Mouse (Mus musculus): Measurements from ENCODE around the gene Wnt8b. TPM values are rescaled to one million over a fixed set of nuclear protein-coding genes. Genes with fewer than 3 reads are reported as not detected.
"Not testable (repeated sequence)": the region's sequence is repeated elsewhere in the genome, so short reads cannot be mapped to it uniquely, and the experiment has no call there.

Wnt8b gene
- not detected for total RNA-seq (2021)
- long read RNA-seq, experiment 1, result 0 reads
- long read RNA-seq, experiment 2, result 0 reads

DNA sequence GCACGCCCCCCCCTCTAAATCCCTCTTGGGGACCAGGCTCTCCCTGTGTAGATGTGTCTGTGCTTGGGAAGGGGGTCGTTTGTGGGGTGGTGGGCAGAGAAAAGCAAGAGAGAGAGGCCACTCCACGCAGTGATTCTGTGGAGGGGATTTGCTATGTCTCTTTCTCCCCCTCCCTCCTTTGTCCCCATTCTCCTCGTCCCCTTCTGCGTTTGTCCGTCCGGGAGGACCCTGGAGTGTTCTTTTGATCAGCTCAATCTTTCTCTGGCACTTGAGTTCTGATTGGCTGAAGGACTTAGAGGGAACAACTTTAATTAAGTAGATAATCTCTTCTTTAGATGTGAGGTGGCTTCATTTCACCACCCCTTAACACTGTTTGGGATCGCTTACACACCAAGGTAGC lies at the start of gene Wnt8b:
Wnt8b (plus strand) TSS at position 345 of the 400 bp plus-strand sequence.
- DNase-seq (ENCODE audit: low spot score), result no peak

DNA sequence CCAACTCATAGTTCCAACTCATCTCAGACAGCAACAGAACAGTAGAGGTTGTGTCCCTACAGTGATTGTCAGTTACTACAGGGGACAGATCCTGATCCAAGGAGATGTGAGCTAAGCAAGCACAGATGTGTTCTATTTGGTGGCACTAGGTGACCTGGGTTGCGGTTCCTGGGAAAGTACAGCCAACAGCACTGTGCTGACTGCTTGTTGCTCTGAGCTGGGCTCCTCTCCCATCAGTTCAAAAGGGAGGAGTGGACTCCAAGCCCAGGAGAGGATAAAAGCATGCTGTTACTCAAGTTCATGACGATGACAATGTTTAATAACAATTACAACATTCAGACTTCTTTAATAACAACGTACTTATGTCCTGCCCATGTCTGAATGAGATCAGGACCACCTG lies 47.5 kb upstream of the Wnt8b start:
- DNase-seq (ENCODE audit: low spot score), result no peak

DNA sequence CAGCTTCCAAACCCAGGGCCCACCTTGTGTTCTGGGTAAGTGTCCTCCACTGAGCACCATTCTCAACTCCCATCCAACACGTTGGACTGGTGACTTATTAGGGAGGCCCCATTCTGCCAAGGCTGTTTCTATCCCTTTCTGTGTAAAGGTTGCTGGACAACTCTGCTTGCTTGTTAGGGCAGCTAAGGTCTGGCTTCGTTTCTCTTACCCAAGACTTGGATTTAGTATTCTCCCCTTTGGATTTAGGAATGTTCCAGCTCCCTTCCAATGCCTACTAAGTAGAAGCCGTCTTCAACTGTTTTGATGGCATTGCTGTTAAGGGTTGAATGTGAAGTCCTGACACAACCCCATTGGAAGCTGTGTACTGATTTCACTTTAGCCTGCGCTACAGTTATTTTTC lies 45.3 kb upstream of the Wnt8b start:
- DNase-seq (ENCODE audit: low spot score), result no peak

DNA sequence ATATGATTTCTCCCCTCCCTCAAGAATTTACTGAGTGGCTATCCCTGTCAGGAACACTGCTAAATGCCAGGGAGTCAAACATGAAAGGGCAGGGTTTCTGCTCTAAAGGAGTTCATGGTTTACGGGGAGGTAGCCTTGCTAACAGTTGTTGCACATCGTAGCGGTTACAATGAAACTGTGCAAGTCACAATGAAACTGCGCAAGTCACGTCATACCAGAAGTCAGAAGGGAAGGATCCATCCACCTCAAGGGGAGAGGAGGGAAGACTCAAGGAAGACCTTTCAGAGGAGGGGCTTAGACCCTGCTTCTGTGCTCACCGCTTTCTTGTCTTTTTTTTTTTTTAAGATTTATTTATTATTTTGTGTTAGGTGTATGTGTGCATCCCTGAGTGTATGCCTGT lies 38.4 kb upstream of the Wnt8b start:
- DNase-seq (ENCODE audit: low spot score), result peak; percentile 16

DNA sequence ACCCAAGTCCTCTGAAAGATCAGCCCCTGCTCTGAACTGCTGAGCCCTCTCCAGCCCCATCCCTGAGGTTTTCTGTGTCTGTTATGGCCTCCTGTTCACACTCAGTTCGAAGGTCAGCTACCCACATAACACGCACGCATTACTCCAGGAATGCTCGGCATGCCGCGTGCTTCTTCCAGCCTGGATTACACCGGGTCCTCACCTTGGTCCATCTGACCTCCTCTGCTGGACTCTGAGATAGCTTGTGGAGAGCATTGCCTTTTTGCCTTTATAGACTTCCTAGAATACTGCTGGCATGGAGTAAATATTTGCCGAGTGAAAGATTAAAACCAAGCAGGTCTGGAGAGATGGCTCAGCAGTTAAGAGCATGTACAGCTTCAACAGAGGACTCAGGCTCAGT lies 37.9 kb upstream of the Wnt8b start:
- no peak for DNase-seq (ENCODE audit: low spot score)

DNA sequence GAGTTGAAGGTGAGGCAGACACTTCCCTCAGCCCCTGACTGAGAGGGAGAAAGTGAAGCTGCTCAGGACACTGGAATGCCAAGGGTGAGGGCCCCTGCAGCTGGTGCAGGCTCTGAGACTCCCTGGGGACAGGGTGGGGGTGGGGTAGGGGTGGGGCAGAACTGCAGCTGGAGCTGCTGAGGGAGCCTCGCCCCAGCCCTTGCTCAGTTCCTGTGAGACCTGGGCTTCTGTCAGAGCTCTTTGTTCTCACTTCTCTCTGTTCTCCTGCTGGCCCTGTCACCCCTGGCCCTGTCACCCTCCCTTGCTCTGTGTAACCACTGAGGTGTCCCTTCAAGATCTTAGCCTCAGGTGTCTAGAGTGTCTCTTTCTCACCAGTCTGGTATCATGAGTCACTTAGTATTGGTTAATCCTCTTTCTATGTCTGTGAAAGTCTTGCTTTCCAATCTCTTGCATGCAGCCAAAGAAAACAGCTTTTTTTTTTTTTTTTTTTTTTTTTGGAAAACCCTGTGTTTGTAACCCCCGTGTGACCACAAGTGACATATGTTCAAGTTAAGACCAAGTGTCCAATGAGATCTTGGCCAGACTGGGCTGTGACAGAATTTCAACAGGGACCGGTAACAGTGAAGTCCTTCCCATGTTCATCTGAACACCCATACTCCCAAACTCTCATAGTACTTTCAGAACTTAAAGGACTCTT lies 35.8 kb upstream of the Wnt8b start:
- no peak for DNase-seq (ENCODE audit: low spot score)

DNA sequence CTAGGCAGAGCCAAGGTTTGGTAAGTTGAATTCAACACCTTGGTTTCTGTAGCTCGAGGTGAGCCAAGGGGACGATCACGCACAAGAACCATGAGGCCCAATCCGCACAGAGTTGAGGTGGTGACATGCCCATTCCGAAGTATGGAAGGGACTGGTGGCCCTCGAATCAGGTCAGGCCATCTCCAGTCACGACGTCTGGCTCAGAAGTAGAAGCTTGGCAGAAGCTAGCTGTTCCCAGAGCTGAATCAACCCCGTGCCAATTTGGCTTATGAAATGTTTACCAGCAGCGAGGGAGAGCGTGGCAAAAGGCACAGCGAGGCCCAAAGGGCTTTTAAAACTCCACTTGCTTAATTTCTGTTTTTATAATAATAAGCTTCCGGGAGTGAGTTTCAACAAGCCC lies 34.6 kb upstream of the Wnt8b start:
- DNase-seq (ENCODE audit: low spot score), result peak; percentile 85

DNA sequence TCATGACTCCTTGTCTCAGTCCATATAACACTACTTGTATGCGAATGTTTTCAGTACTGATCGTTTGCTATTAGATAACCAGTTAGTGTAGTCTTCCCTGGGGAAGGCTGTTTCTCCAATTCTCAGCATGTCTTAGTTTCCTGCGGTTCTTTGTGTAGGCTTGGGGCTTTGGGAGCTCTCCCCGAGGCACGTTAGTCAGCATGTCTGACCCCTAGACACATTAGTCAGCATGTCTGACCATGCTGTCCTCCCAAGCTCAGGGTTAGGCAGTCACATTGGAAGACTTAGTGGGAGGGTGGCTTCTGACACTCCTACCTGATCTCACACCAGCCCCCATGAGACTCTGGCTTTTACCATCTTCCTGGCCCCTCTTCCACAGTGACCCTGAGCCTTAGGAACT lies 32.8 kb upstream of the Wnt8b start:
- DNase-seq (ENCODE audit: low spot score), result no peak

DNA sequence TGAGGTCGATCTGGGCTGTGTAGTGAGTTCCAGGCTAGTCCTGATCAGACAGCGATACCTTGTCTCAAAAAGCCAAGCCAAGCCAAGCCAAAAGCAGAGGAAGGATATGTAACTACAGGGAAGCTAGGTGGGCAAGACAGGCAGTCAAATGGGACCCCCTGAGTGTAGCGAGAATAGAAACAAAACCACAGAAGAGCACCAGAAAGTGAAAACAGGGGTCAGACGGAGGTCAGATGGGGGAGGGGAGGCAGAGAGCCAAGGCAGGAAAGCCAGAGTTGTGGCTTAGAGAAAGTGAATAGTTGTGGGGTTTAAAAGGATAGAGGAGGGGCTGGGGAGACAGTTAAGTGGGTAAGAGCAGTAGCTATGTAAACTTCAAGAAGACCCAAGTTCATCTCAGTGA lies 31.8 kb upstream of the Wnt8b start:
- DNase-seq (ENCODE audit: low spot score), result no peak

DNA sequence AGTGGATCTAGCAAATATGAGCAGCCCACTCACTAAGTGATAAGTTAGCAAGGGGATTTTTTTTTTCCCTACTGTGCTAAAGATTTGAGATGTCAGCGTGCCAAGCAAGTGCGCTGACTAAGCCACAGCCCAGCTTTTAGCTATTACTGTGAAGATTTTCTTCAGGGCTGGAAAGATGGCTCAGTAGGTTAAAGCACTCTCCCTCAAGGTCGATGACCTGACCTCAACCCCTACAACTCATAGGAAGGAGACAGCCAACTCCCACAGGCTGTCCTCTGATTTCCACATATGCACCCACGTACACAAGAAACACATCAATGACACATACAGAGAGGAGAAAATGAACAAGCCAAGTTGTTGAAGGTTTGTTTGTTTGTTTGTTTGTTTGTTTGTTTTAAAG lies 31.1 kb upstream of the Wnt8b start:
- DNase-seq (ENCODE audit: low spot score), result no peak

DNA sequence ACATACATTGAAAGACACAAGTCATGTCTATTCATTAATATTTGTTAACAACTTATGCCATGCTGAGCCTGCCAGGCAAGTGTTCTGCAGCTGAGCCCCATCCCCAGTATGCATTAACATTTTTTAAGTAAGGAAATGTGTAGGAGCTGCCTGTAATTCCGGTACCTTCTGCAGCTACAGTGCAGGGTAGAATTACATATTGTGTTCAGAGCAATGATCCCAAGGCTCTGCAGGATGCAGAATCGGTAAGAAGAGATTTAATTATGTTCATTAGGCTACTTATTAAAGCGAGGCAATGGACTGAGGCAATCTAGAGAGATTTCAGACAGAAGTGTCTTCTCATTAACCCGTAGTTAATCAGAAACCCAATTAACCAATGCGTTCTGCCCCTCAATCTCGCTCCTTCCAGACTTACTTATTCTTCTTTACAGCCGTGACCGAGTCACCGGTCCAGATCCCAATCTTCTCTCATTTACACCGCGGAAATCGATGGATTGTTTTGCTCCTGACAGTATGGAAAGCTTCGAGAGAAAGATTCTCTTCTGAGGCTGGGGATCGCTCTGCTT lies 27.2 kb upstream of the Wnt8b start:
- not testable (repeated sequence) for DNase-seq (ENCODE audit: low spot score)

DNA sequence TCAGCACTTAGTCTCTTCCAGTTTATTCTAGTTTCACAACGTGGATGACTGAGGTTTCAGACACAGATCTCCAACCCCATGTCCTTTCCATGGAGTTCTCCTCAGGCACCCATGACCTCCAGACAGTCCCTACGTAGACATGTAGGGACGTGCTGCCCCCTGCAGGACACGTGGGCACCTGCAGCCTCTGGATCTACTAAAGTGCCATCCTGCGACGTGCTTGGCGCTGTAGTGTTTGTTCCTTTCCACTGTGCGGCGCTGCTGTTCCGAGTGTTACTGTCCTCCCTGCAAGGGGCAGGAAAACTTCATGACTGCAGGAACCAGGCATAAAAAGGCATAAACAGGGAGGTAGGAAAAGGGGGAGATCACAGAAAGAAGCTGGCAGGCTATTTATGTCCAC lies 19.1 kb upstream of the Wnt8b start:
- DNase-seq (ENCODE audit: low spot score), result peak; percentile 92

DNA sequence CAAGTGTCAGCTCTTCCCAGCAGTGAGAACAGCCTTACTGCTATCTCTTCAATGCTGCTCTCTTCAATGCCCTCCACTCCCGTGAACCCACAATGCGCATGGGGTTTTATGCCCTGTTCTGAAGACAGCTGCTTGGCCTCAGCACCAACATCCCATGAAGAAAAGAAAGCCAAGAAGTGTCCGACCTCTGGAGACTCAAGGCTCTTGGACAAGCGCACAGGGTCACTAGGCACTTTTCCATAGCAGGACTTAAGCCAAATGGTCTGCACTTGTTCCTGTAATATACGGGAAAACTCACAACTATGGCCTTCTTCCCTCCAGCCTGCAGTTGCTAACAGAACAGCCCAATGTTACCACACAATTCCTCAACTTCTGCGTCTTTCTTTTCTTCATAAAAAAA lies 18.0 kb upstream of the Wnt8b start:
- peak; percentile 29 for DNase-seq (ENCODE audit: low spot score)

DNA sequence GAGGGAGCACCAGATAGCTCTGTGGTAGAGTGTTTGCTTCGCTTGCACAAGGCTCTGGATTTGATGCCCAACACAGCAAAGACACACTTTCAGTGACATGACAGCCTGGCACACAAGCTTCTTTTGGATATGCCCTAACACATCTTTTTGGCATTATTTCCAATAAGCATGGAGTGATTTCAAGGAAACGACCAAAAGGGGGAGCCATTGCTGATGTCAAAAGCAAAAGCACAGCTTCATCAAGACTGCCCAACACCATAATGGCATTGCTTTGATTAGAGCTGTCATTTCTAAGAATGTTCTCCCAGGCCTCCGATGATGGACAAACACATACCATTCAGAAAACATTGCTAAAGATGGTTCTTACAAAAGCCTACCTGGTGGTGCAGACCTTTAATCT lies 16.7 kb upstream of the Wnt8b start:
- DNase-seq (ENCODE audit: low spot score), result no peak

DNA sequence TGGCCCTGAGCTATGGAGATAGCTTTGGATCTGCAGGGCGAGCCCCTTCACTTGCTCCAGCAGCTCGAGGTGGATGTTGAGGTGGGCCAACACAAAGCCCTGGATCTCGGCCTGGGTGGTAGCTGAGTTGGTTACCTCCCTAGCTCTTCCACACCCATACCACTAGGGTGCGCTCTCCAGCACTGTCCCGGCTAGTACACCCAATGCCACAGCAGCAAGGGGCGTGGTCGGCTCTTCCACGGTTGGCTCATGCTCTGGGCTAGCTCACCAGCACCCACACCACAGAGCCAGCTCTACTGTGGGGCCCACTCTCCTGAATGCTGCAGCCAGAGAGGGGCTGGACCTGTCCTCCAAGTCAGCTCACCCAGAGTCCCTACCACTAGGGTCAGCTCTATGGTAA lies 6.0 kb upstream of the Wnt8b start:
- peak; percentile 52 for DNase-seq (ENCODE audit: low spot score)

DNA sequence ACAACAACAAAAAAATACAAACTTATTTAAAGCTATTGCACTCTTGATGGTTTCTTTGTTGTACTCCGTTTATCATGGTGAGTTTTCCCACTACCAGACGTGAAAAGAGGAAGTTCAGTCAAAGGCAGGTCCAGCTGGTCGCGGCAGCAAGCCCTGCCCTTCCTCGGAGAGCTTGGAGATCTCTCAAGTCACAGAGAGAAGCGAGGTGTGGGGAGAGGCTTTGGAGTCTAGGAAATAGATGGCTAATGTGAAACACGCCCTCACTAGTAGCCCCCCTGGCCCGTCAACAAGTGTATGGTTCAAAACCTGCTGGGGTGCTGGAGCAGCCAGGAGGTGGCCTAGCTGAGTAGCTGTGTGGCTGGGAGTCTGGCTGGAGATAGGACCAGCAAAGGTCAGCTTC lies 3.2 kb downstream of the Wnt8b start:
- no peak for DNase-seq (ENCODE audit: low spot score)

DNA sequence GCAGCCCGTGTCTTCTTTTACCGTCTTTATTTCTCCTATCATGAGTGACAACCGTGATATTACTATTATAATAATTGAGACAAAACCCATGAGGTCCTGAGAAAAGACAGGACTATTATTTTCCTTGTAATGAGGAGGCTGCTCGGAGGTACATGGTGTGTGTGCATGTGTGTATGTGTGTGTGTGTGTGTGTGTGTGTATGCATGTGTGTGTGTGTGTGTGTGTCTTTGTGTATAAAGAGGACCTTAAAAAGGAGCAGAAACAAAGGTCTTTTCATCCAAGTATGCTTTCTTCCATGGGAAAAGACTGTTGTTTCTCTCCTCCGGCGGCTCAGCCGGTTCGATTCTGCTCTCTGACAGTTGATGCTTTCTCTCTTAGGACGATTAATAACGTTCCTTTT lies 3.7 kb downstream of the Wnt8b start:
- DNase-seq (ENCODE audit: low spot score), result no peak

DNA sequence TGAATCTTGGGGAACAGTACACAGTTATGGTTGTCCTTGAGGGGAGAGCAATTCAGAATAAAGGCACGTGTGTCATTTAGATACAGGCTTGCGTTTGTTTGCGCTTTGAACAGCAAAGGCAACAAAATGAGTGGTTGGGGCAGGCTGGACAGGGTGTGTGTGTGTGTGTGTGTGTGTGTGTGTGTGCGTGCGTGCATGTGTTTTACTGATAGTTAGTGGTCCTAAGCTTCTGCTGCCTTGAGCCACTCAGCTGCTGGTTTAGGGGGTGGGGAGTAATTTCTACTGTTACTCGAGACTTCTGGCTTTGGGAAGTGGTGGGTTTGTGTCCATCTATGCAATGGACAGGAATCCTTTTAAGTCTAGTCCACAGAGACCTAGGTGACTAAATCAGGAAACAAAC lies 5.7 kb downstream of the Wnt8b start:
- no peak for DNase-seq (ENCODE audit: low spot score)

DNA sequence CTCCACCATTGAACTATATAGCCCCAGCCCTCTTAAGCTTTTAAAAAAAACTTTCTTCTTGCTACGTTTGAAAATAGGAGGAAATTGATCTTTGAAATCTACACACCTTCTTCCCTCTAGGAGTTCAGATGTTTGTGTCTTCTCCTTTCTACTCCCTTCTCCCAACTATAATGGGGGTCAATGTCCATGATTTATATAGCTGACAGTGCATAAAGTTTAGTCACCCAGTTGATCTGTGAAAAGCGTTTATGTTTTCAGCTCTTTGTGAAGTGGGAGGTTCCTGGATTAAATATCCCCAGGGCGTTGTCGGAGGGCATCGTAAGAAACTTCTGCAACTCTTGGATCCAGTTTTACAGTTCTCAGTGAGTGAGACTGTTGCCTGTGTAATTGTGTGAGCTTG lies 7.0 kb downstream of the Wnt8b start:
- no peak for DNase-seq (ENCODE audit: low spot score)

DNA sequence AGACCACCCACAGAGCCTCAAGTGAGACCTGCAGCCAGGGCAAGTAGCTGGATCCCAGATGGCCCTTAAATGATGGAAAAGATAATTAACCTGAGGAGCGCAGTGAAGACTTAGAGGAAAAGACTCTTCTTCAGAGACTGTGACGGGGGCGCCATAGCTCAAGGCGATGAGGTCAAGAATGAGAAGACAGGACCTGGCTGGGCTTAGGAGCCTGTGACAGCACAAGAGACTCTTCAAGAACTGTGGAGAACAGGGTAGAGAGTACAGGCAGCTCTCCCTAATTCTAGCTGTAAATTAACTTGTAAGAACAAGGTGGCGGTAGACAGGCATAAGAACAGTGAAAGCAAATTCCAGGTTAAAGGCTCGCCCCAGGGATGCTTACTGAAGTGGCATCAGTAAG lies 8.7 kb downstream of the Wnt8b start:
- no peak for DNase-seq (ENCODE audit: low spot score)

DNA sequence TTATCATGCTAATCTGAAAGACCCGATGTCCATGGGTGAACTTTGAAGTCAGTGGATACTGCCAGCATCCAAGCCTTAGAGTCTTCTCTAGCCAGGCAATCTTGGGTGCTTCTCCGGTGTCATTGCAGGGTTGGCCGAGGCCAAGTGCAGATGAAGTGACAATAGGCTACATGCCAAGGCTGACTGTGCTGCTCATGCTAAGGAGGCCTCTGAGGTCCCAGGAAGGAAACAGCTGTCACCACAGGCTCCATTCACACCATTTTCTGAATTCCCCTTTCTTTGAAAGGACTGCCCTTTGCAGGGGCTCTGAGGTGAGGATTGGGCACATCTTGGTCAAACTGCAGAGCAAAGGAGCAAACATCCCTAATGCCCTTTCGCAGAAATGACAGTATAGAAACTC lies 9.5 kb downstream of the Wnt8b start:
- peak; percentile 49 for DNase-seq (ENCODE audit: low spot score)

DNA sequence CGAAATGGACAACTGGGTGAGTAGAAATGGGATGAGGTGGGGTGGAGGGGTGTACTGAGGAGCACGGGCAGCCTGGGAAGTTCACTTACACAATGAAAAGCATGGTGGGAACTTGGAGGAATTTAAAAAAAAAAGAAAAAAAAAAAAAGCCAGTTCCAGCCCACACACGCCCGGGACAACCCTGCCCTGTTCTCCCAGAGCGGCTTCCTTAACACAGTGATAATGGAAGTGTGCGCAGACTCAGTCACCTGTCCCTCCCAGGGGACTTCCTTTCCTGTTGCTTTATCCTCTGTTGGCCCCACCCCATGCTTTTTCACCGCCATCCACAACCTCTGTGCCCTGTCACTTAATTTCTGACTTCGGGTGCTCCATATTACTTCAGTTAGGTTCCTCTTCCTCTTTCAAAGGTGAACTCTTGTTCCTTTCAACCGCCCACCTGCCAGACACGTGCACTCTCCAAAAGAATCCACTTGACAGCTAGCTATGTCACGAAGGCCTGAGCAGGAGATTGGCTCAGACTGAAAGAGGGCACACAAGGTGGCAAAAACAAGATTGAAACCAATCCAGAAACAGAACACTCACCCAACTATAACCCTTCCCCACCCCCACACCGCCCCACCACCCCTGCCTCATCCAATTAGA lies 17.4 kb downstream of the Wnt8b start:
- no peak for DNase-seq (ENCODE audit: low spot score)
